Mouse (Mus musculus) heart, embryonic 14.5 days (tissue): ENCODE measurements around the gene Ppp1r15a. TPM values are rescaled to one million over a fixed set of nuclear protein-coding genes. Genes with fewer than 3 reads are reported as not detected.

Source experiments
- ATAC-seq: fragments of 200-750 bp; cut with Nextera tagmentation; 2 replicates; pipeline ENCODE4 v1.8.0; 2017; ENCODE audit warnings: low read depth, moderate TSS enrichment; ENCODE audit not compliant: insufficient number of reproducible peaks, insufficient read depth, low FRiP score
- H3K27ac ChIP-seq, 2 experiments: fragments of 200-500 bp in 1 of 2; fragments of 300-500 bp in 1 of 2; sonication (generic) in 1 of 2; replicated peaks in 1 of 2; 2 replicates each; pipeline ENCODE4 v1.5.1; 2012 to 2014; ENCODE audit warnings: low read depth in 2 of 2, low read length in 2 of 2, control low read depth in 1 of 2, mild to moderate bottlenecking in 1 of 2, mixed read lengths in 1 of 2; ENCODE audit not compliant: control insufficient read depth in 1 of 2, insufficient read depth in 1 of 2
- H3K27me3 ChIP-seq: fragments of 300-500 bp; sonication (generic); 2 replicates; pipeline ENCODE4 v1.6.1; 2014; ENCODE audit warnings: mild to moderate bottlenecking, low read length, control low read depth; ENCODE audit not compliant: control insufficient read depth, insufficient read depth
- H3K36me3 ChIP-seq: fragments of 300-500 bp; sonication (generic); 2 replicates; pipeline ENCODE4 v1.6.1; 2014; ENCODE audit warnings: mild to moderate bottlenecking, control low read depth, low read length, mixed read lengths; ENCODE audit not compliant: control insufficient read depth, insufficient read depth
- H3K4me1 ChIP-seq, 2 experiments: fragments of 200-500 bp in 1 of 2; fragments of 300-500 bp in 1 of 2; sonication (generic) in 1 of 2; 2 replicates each; pipeline ENCODE4 v1.6.1; 2012 to 2014; ENCODE audit warnings: low read length in 2 of 2, control low read depth in 1 of 2, mixed read lengths in 1 of 2; ENCODE audit not compliant: control insufficient read depth in 2 of 2, insufficient read depth in 2 of 2
- H3K4me2 ChIP-seq: fragments of 300-500 bp; sonication (generic); 2 replicates; pipeline ENCODE4 v1.6.1; 2014; ENCODE audit warnings: mild to moderate bottlenecking, low read length
- H3K4me3 ChIP-seq, 2 experiments: fragments of 200-500 bp in 1 of 2; fragments of 300-500 bp in 1 of 2; sonication (generic) in 1 of 2; 2 replicates each; pipeline ENCODE4 v1.5.1; 2012 to 2014; ENCODE audit warnings: low read length in 2 of 2, mild to moderate bottlenecking in 2 of 2, control low read depth in 1 of 2, low read depth in 1 of 2, moderate library complexity in 1 of 2; ENCODE audit not compliant: control insufficient read depth in 1 of 2, insufficient read depth in 1 of 2
- H3K9ac ChIP-seq: fragments of 300-500 bp; sonication (generic); 2 replicates; pipeline ENCODE4 v1.6.1; 2014; ENCODE audit warnings: mild to moderate bottlenecking, low read length
- H3K9me3 ChIP-seq: fragments of 300-500 bp; sonication (generic); 2 replicates; pipeline ENCODE4 v1.6.1; 2016; ENCODE audit warnings: low read length, control low read depth; ENCODE audit not compliant: control insufficient read depth
- WGBS: fragments of 180-500 bp; shearing (Covaris S2); extraction: QIAGEN DNeasy Blood & Tissue Kit; methylation state at CpG from one replicate; pipeline ENCODE4 v1.1.7; 2014; 5-methylcytosine and 5-hydroxymethylcytosine counted together
- polyA plus RNA-seq: library from polyadenylated mRNA; unstranded; fragments of >200 nt; fragmentation: Nextera tagmentation; extraction: Ambion mirVana; gene quantifications from 2 replicates; pipeline ENCODE4 v1.2.1, GENCODE M21; 2014

Ppp1r15a gene
- polyA plus RNA-seq, 1 experiment from 2014 or later, result 23.3 TPM

- Histone ChIP-seq H3K27ac (no peak overlapping the region), H3K4me3 (no peak overlapping the region), H3K27me3 (no peaks in the 10 kb centered on the region), H3K36me3 (peaks cover 60% of the 10 kb centered on the region), H3K4me1 (peaks cover 5 to 9% of the 10 kb centered on the region in 2 experiments; a peak in 2 of 4 replicates), H3K9me3 (no peaks in the 10 kb centered on the region), H3K4me2 (no peak overlapping the region), H3K9ac (no peak overlapping the region)
- ATAC-seq, result no peak
- WGBS, result 92% methylated on average over 5 of the region's 5 CpGs
These were observed 33.1 kb downstream of the Ppp1r15a start for GRCm38 (mm10) chr7:45492951-45493350.

- Histone ChIP-seq H3K27me3 (no peaks in the 10 kb centered on the region), H3K27ac (no peak overlapping the region), H3K4me2 (no peak overlapping the region), H3K4me3 (no peak overlapping the region), H3K36me3 (peaks cover 54% of the 10 kb centered on the region), H3K9me3 (no peaks in the 10 kb centered on the region), H3K4me1 (peaks cover 5 to 9% of the 10 kb centered on the region in 2 experiments; a peak in 2 of 4 replicates), H3K9ac (no peak overlapping the region)
- no peak for ATAC-seq
- 94% methylated on average over 8 of the region's 8 CpGs for WGBS
These were observed 33.7 kb downstream of the Ppp1r15a start for GRCm38 (mm10) chr7:45492225-45492844.

GRCm38 (mm10) chr7:45491264-45491663 is 34.8 kb downstream of the Ppp1r15a start:
- no peak overlapping the region for H3K4me3 ChIP-seq
- peaks cover 43% of the 10 kb centered on the region for H3K36me3 ChIP-seq
- no peak overlapping the region for H3K4me2 ChIP-seq
- H3K4me1 ChIP-seq, result peaks cover 5 to 9% of the 10 kb centered on the region in 2 experiments; a peak in 2 of 4 replicates
- 14% methylated on average over 3 of the region's 3 CpGs for WGBS
- no peak overlapping the region for H3K27ac ChIP-seq
- no peak for ATAC-seq
- no peaks in the 10 kb centered on the region for H3K9me3 ChIP-seq
- H3K27me3 ChIP-seq, result no peaks in the 10 kb centered on the region
- no peak overlapping the region; the same call in 1 of the 2 replicates for H3K9ac ChIP-seq

- no peak for ATAC-seq
- H3K4me3 ChIP-seq, result no peak overlapping the region
- H3K4me1 ChIP-seq, result peaks cover 5 to 8% of the 10 kb centered on the region in 2 experiments; a peak in 2 of 4 replicates
- no peaks in the 10 kb centered on the region for H3K27me3 ChIP-seq
- peaks cover 39% of the 10 kb centered on the region for H3K36me3 ChIP-seq
- H3K9ac ChIP-seq, result no peak overlapping the region; the same call in 1 of the 2 replicates
- 27% methylated on average over 9 of the region's 9 CpGs for WGBS
- no peak overlapping the region for H3K4me2 ChIP-seq
- no peak overlapping the region for H3K27ac ChIP-seq
- no peaks in the 10 kb centered on the region for H3K9me3 ChIP-seq
These were observed 35.2 kb downstream of the Ppp1r15a start for GRCm38 (mm10) chr7:45490822-45491221.

GRCm38 (mm10) chr7:45489578-45489977 is 36.5 kb downstream of the Ppp1r15a start:
- H3K27ac ChIP-seq, result no peak overlapping the region
- H3K4me1 ChIP-seq, result peaks cover 5 to 7% of the 10 kb centered on the region in 2 experiments; a peak in 2 of 4 replicates
- no peak for ATAC-seq
- no peak overlapping the region for H3K4me3 ChIP-seq
- H3K9me3 ChIP-seq, result no peaks in the 10 kb centered on the region
- H3K4me2 ChIP-seq, result no peak overlapping the region
- WGBS, result 52% methylated on average over 7 of the region's 7 CpGs
- H3K27me3 ChIP-seq, result no peaks in the 10 kb centered on the region
- no peak overlapping the region for H3K9ac ChIP-seq
- H3K36me3 ChIP-seq, result peaks cover 27% of the 10 kb centered on the region

GRCm38 (mm10) chr7:45488293-45489204 is 37.5 kb downstream of the Ppp1r15a start, which contains the start of gene Dhdh:
Gene Dhdh, minus strand, starts transcription at chr7:45488805.
- 0 out of 2 replicates have a peak, but pooled peaks have one; percentile 26 for ATAC-seq
- peak within 1 kb of the TSS; percentile 78 for H3K4me2 ChIP-seq
- H3K4me3 ChIP-seq, result peak within 1 kb of the TSS; percentile 55 to 63
- H3K9ac ChIP-seq, result peak within 1 kb of the TSS; percentile 78
- H3K36me3 ChIP-seq, result peaks cover 16% of the 10 kb centered on the region
- H3K27ac ChIP-seq, result peak within 1 kb of the TSS; percentile 59 to 65; a peak in 3 of 4 replicates
- no peaks in the 10 kb centered on the region for H3K27me3 ChIP-seq
- WGBS, result 10% methylated on average over 38 of the region's 38 CpGs
- H3K9me3 ChIP-seq, result no peaks in the 10 kb centered on the region
- H3K4me1 ChIP-seq, result peaks cover 5 to 7% of the 10 kb centered on the region in 2 experiments; a peak in 2 of 4 replicates

GRCm38 (mm10) chr7:45487861-45488292 is 38.2 kb downstream of the Ppp1r15a start:
- ATAC-seq, result no peak
- Histone ChIP-seq H3K27ac (peak overlapping the region in 1 of 2 experiments; percentile 65; a peak in 1 of 4 replicates), H3K9ac (peak overlapping the region; percentile 78), H3K4me2 (peak overlapping the region; percentile 78), H3K27me3 (no peaks in the 10 kb centered on the region), H3K4me1 (peaks cover 5 to 7% of the 10 kb centered on the region in 2 experiments; a peak in 2 of 4 replicates), H3K36me3 (peaks cover 10% of the 10 kb centered on the region), H3K4me3 (peak overlapping the region; percentile 11 to 55; a peak in 3 of 4 replicates), H3K9me3 (no peaks in the 10 kb centered on the region)
- WGBS, result 38% methylated on average over 11 of the region's 11 CpGs
